Mouse (Mus musculus): Measurements from ENCODE around the gene St13. TPM values are rescaled to one million over a fixed set of nuclear protein-coding genes. Genes with fewer than 3 reads are reported as not detected.
A peak's percentile ranks its signal among the peaks of the same experiment; 100 is the strongest.

Gene St13
- polyA plus RNA-seq, 1 experiment from 2014 or later, result 107 TPM

DNA sequence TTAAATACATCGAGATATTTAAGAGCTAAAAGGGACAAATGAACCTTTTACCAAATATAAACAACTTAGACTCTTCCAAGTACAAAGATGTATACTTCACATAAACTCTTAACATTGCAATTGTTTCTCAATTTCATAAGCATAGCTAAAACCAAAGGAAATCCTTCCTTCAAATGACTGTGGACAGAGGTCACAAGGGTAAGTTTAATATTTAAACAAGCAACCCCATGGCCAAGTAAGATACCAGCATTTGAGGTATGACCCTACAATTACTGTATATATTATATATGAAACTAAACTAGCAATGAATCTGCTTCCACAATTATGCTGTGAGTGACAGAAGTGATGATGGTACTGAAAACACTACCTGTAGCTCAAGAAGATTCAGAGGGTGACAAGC lies 35.6 kb downstream of the St13 start:
- Histone ChIP-seq H3K36me3 (peaks cover 54% of the 10 kb centered on the region), H3K4me1 (replicated peaks) (peaks cover 15% of the 10 kb centered on the region), H3K4me2 (no peak overlapping the region), H3K4me3 (no peak overlapping the region), H3K9ac (no peak overlapping the region), H3K27me3 (no peaks in the 10 kb centered on the region), H3K27ac (no peak overlapping the region), H3K9me3 (replicated peaks) (no peaks in the 10 kb centered on the region)
- 88% methylated on average over 1 of the region's 1 CpGs for WGBS
- ATAC-seq (replicated peaks; ENCODE audit: insufficient number of reproducible peaks, insufficient read depth, low FRiP score, low read depth), result no peak

DNA sequence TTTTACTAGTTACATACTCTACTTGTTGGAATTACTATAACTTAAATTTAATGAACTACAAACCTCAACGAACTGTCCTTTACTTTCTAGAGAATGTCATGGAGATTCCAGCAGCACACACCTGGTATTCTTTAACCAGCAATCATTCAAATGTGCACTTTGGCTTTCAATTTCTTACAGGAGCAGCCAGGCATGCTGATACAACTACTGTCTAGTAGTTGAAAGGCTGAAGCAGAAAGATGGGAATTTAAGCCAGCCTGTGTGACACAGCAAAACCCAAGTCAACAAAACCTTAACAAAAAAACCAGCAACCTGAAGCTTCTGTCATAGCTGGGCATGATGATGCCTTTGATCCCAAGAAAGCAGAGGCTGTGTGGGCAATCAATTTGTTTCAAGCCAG lies 37.4 kb downstream of the St13 start:
- H3K4me3 ChIP-seq, result no peak overlapping the region
- peaks cover 16% of the 10 kb centered on the region for H3K4me1 ChIP-seq (replicated peaks)
- H3K9ac ChIP-seq, result no peak overlapping the region
- peaks cover 40% of the 10 kb centered on the region for H3K36me3 ChIP-seq
- no peak overlapping the region for H3K27ac ChIP-seq
- no peak for ATAC-seq (replicated peaks; ENCODE audit: insufficient number of reproducible peaks, insufficient read depth, low FRiP score, low read depth)
- H3K9me3 ChIP-seq (replicated peaks), result no peaks in the 10 kb centered on the region
- H3K27me3 ChIP-seq, result no peaks in the 10 kb centered on the region
- no peak overlapping the region for H3K4me2 ChIP-seq
- 76% methylated on average over 1 of the region's 1 CpGs for WGBS

DNA sequence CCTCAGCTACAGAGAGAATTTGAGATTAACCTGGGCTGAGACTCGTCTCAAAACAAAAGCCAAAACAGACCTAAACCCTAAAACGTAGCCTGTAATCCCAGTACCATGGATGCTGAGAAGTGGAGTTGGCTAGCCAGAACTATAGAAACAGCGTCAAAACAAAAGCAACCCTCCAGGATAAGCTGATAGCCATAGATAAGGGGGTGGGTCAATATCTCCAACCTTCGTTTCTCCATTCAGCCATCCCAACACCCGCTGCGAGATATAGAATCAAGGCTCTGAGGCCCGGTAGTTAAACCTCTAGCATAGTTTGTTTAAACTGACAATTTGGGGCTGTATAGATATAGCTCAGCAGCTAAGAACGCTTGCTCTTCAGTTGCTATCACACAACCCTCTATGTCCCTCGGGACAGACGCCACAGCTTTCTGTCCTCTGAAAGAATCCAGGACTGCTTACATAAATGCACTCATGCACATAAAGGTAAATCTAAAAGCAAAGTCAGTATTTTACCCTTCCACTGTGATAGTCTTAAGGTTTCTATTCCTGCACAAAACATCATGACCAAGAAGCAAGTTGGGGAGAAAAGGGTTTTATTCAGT lies 38.4 kb downstream of the St13 start:
- Histone ChIP-seq H3K27ac (peak overlapping the region; percentile 86), H3K4me1 (replicated peaks) (peaks cover 16% of the 10 kb centered on the region), H3K9ac (no peak overlapping the region), H3K4me2 (peak overlapping the region; percentile 80), H3K4me3 (peak overlapping the region; percentile 71; the same call in 1 of the 2 replicates), H3K27me3 (no peaks in the 10 kb centered on the region), H3K9me3 (replicated peaks) (no peaks in the 10 kb centered on the region), H3K36me3 (peaks cover 31% of the 10 kb centered on the region)
- no peak for ATAC-seq (replicated peaks; ENCODE audit: insufficient number of reproducible peaks, insufficient read depth, low FRiP score, low read depth)
- 24% methylated on average over 10 of the region's 10 CpGs for WGBS

DNA sequence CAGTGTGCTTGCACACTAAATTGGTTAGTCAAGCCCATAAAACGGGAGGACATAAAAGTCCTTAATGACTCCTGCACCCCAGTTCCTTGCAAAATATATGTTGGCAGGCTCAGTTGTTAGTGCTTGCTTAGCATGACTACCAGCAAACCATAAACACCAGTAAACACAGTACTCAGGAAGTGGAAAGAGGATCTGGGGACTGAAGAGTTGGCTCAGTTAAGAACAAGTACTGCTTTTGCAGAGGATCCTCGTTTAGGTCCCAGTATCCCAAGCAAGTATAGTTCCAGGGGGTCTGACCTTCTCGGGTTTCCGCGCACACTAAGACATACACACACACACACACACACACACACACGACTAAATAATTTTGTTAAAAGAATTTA lies 38.9 kb downstream of the St13 start:
- peaks cover 16% of the 10 kb centered on the region for H3K4me1 ChIP-seq (replicated peaks)
- peak overlapping the region; percentile 80 for H3K4me2 ChIP-seq
- 36% methylated on average over 6 of the region's 6 CpGs for WGBS
- H3K27me3 ChIP-seq, result no peaks in the 10 kb centered on the region
- H3K9me3 ChIP-seq (replicated peaks), result no peaks in the 10 kb centered on the region
- H3K36me3 ChIP-seq, result peaks cover 26% of the 10 kb centered on the region
- peak overlapping the region; percentile 86 for H3K27ac ChIP-seq
- peak overlapping the region; percentile 71 for H3K4me3 ChIP-seq
- peak overlapping the region; percentile 32 for H3K9ac ChIP-seq
- peak; percentile 30; the same call in 1 of the 2 replicates for ATAC-seq (replicated peaks; ENCODE audit: insufficient number of reproducible peaks, insufficient read depth, low FRiP score, low read depth)

DNA sequence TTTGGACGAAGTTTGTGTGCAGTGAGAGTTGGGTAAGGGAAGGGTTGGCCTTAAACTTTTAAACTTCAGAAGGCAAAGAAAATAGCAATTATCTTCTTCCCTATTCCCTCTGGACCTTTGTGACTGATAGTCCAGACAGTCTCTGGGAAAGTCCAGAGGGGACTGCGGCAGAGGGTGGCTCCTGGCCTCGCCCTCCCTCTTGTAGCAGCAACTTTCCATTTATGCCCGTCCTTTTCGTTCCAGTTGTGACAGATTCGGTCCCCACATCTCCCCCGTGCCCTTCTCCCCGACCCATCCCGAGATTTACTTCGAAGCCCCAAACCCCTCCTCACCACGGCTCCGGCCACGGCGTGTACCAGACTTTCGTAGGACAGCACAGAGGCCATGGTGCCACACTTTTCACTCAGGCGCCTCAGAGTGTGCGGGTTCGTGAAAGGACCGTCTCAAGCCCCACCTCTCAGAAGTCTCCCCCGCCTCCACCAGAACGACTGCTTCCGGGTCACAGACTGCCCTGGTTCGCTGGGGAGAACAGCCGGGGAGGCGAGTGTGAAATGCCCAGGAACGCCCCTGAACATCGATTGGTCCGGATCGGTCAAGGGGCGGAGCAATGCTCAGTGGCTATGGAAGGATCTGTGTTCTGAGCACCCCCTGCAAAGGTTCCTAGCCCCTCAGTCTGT lies 39.4 kb downstream of the St13 start, which contains the start of gene Slc25a17:
Slc25a17 (minus strand) TSS at position 468 of the 677 bp plus-strand sequence.
- H3K4me1 ChIP-seq (replicated peaks), result peaks cover 16% of the 10 kb centered on the region
- H3K9ac ChIP-seq, result peak within 1 kb of the TSS; percentile 74
- peak within 1 kb of the TSS; percentile 71 for H3K4me3 ChIP-seq
- H3K9me3 ChIP-seq (replicated peaks), result no peaks in the 10 kb centered on the region
- peak within 1 kb of the TSS; percentile 80 for H3K4me2 ChIP-seq
- H3K27ac ChIP-seq, result peak within 1 kb of the TSS; percentile 86
- peaks cover 21% of the 10 kb centered on the region for H3K36me3 ChIP-seq
- peak; percentile 100 for ATAC-seq (replicated peaks; ENCODE audit: insufficient number of reproducible peaks, insufficient read depth, low FRiP score, low read depth)
- no peaks in the 10 kb centered on the region for H3K27me3 ChIP-seq
- under 1% methylated on average over 30 of the region's 30 CpGs for WGBS

DNA sequence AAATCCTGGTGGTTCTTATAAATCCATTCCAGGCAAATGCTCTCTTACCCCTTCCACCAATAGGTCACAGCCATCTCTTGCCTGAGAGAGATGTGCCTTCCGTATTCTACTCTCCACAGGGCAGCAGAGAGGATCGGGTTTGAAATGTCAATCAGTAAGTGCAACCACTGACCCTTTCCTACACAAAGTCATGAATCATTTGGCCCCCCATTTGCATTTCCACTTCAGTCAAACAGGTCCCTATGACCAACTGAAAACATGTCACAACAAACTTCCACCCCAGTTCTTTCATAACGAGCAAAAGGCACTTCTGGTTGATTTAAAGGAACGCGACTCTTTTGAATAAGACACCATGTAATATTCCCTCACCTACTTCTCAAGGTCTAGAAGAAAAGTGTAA lies 40.5 kb downstream of the St13 start:
- peak overlapping the region; percentile 80 for H3K4me2 ChIP-seq
- 85% methylated on average over 5 of the region's 5 CpGs for WGBS
- no peaks in the 10 kb centered on the region for H3K27me3 ChIP-seq
- no peak overlapping the region for H3K27ac ChIP-seq
- H3K9me3 ChIP-seq (replicated peaks), result no peaks in the 10 kb centered on the region
- no peak overlapping the region for H3K4me3 ChIP-seq
- peaks cover 11% of the 10 kb centered on the region for H3K36me3 ChIP-seq
- H3K4me1 ChIP-seq (replicated peaks), result peaks cover 16% of the 10 kb centered on the region
- no peak overlapping the region; the same call in 1 of the 2 replicates for H3K9ac ChIP-seq
- no peak for ATAC-seq (replicated peaks; ENCODE audit: insufficient number of reproducible peaks, insufficient read depth, low FRiP score, low read depth)

DNA sequence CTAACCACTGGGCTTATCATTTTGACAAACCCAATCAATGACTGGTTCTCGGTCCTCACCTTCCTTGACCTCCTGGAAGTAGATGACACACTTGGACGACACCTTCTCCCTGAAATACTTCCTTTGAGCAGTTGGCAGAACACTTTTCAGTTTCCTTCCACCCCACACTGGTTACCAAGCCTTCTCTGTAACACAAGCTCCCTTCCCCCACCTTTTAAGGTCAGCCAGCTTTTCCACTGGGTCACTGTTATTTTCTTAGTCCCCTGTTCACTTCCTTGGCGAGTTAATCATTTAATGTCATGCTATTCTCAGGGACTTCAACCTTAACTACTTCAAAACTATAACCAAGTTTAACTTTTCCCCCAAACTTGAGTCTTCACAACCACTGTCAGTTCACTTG lies 40.9 kb downstream of the St13 start:
- Histone ChIP-seq H3K4me1 (replicated peaks) (peaks cover 16% of the 10 kb centered on the region), H3K4me3 (no peak overlapping the region), H3K36me3 (peaks cover 6% of the 10 kb centered on the region; the same call in 1 of the 2 replicates), H3K4me2 (no peak overlapping the region), H3K27me3 (no peaks in the 10 kb centered on the region), H3K9ac (no peak overlapping the region), H3K27ac (no peak overlapping the region), H3K9me3 (replicated peaks) (no peaks in the 10 kb centered on the region)
- 81% methylated on average over 3 of the region's 3 CpGs for WGBS
- ATAC-seq (replicated peaks; ENCODE audit: insufficient number of reproducible peaks, insufficient read depth, low FRiP score, low read depth), result no peak

DNA sequence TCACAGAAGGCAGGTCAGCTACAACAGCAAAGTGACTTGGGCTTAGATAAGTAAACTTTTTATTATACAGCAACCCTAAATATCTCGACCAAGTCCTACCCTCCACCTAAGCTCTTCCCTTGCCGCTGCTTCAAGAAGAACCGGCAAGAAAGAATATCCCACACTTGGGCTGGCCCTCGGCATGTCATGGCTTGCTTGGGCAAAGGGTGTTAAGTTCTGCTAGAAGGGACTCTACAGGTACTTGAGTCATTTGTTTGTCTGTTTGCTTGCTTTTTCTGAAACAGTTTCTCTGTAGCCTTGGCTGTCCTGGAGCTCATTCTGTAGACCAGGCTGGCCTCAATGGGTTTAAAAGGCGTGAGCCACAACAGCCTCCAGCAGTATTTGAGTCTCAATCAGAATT lies 42.9 kb downstream of the St13 start:
- Histone ChIP-seq H3K27me3 (no peaks in the 10 kb centered on the region), H3K9me3 (replicated peaks) (no peaks in the 10 kb centered on the region), H3K4me3 (no peak overlapping the region), H3K4me1 (replicated peaks) (peaks cover 16% of the 10 kb centered on the region), H3K9ac (no peak overlapping the region), H3K27ac (no peak overlapping the region), H3K4me2 (no peak overlapping the region), H3K36me3 (no peaks in the 10 kb centered on the region)
- no peak for ATAC-seq (replicated peaks; ENCODE audit: insufficient number of reproducible peaks, insufficient read depth, low FRiP score, low read depth)
- 48% methylated on average over 5 of the region's 5 CpGs for WGBS

DNA sequence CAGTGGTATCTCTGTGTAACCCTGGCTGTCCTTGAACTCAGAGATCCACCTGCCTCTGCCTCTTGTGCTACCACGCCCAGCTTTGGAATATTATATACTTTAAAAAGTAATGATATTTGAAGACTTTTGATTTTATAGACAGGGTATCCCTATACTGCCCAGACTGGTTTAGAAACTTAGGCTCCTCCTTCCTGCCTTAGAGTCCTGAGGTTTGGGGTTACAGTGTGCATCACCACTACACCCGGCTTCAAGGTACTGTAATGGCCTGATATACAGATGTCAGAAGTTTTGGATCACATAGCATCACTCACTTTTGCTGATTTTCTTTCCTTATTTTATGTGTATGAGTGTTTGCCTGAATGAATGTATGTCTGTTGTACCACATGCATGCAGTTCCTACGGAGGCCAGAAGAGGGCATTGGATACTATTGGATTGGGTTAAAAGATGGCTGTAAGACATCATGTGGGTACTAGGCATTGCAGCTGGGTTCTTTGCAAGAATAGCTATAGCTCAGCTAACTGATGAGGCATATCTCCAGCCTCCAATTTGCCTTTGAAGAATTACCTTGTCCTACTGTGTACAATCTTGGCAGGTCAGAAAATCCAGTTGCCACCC lies 44.6 kb downstream of the St13 start:
- no peak overlapping the region for H3K9ac ChIP-seq
- ATAC-seq (replicated peaks; ENCODE audit: insufficient number of reproducible peaks, insufficient read depth, low FRiP score, low read depth), result no peak
- no peaks in the 10 kb centered on the region for H3K36me3 ChIP-seq
- H3K27ac ChIP-seq, result no peak overlapping the region
- H3K4me2 ChIP-seq, result no peak overlapping the region
- no peak overlapping the region for H3K4me3 ChIP-seq
- peaks cover 14% of the 10 kb centered on the region for H3K4me1 ChIP-seq (replicated peaks)
- no peaks in the 10 kb centered on the region for H3K27me3 ChIP-seq
- no peaks in the 10 kb centered on the region for H3K9me3 ChIP-seq (replicated peaks)
- WGBS, result 71% methylated on average over 3 of the region's 3 CpGs

DNA sequence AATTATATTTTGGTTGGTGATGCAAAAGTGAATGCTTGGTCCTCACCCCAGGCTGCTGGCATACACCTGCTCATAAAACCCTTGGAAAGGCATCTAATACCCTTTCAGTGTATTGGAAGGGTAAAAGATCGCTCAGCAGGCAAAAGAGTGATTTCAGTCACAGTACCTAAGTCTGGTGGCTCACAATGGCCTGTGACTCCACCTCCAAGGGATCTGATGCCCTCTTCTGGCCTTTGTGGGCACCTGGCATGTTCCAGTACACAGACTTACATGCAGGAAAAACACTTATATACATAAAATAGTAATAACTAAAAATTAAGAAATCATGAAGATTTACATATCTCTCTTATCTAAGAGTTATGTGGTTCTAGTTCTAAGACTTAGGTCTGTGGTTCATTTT lies 47.2 kb downstream of the St13 start:
- Histone ChIP-seq H3K27ac (no peak overlapping the region), H3K27me3 (no peaks in the 10 kb centered on the region), H3K4me1 (replicated peaks) (peaks cover 5% of the 10 kb centered on the region), H3K4me2 (no peak overlapping the region), H3K9me3 (replicated peaks) (no peaks in the 10 kb centered on the region), H3K36me3 (no peaks in the 10 kb centered on the region), H3K9ac (no peak overlapping the region), H3K4me3 (no peak overlapping the region)
- no peak for ATAC-seq (replicated peaks; ENCODE audit: insufficient number of reproducible peaks, insufficient read depth, low FRiP score, low read depth)
- WGBS, result 71% methylated on average over 1 of the region's 1 CpGs

DNA sequence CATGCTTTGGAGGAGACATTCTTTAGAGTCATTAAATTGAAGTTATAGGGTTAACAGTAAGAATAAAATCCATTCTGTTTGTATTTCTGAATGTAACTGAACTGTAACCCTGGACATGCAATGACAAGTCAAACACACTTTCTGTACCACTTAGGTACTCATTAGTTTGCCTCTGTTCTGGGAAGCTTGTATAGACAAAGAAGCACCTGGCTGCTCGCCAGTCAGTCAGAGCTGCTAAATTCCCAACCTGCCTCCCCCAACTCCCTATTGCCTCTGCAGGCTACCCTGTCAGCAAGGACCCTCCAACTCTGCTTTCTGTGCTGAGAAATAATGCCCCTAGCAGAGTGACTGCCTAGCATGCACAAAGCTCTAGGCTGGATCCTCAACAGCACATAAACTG lies 49.5 kb downstream of the St13 start:
- WGBS, result 33% methylated on average over 1 of the region's 1 CpGs
- no peaks in the 10 kb centered on the region for H3K9me3 ChIP-seq (replicated peaks)
- H3K9ac ChIP-seq, result no peak overlapping the region
- peak overlapping the region; percentile 20; the same call in 1 of the 2 replicates for H3K27ac ChIP-seq
- H3K4me2 ChIP-seq, result no peak overlapping the region
- H3K27me3 ChIP-seq, result no peaks in the 10 kb centered on the region
- ATAC-seq (replicated peaks; ENCODE audit: insufficient number of reproducible peaks, insufficient read depth, low FRiP score, low read depth), result no peak
- H3K36me3 ChIP-seq, result no peaks in the 10 kb centered on the region
- peaks cover 5% of the 10 kb centered on the region for H3K4me1 ChIP-seq (replicated peaks)
- H3K4me3 ChIP-seq, result no peak overlapping the region
